Mouse (Mus musculus) thymus, adult 18-20 months (tissue): ENCODE data around the gene Cpa4.

ENCODE experiments used
- DNase-seq, 2 experiments: peaks; one replicate each; pipeline ENCODE4 v3.0.0; 2022; ENCODE audit warnings: mixed read lengths in 2 of 2

Gene Cpa4

DNA sequence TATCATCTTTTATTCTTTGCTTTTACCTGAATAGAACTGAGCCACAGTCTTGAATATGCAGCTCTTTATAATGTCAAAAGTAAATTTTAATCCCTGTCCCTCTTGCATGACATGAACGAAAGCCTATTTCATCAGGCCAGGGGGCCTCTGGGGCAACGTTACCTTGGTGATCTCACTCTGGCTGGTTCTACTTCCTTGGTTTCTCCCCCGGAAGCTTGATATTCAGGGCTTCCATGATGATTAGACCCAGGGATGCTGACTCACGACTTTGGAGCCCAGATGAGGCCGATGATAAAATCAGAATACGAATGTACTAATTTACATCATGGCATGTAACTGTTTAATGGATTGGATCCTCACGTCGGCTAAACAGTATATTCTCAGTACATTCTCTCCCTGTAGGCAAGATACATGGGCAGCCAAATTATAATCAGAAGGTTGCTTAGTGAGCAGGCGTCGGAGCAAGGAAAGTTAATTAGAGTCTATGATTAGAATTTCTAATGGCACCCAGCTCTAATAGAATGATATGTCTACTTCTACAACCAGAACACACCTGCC lies 24.3 kb downstream of the Cpa4 start:
- no peak for DNase-seq

DNA sequence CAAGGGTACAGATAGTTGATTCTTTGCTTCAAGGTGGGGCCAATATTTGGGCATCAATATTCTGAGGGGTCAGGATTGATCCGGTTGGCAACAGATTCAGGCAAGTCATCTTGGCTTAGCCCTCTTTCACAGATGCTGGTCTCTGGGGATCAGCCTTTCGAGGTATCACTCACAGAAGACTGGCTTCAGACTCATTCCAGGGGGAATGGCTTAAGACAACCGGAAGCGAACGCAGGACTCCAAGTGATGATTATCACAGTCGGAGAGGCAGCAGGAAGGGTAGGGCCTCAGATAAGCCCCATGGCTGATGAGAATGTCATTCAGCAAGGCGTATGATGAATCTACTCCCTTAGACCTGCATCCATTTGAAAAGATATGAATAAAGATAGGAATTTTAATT lies 26.2 kb downstream of the Cpa4 start:
- no peak for DNase-seq

GRCm38 (mm10) chr6:30596230-30596898 lies 28.2 kb downstream of the Cpa4 start:
- DNase-seq, result no peak

- no peak for DNase-seq
Measured at GRCm38 (mm10) chr6:30600033-30600432, 31.9 kb downstream of the Cpa4 start.

GRCm38 (mm10) chr6:30600995-30601394 lies 32.8 kb downstream of the Cpa4 start:
- no peak for DNase-seq

DNA sequence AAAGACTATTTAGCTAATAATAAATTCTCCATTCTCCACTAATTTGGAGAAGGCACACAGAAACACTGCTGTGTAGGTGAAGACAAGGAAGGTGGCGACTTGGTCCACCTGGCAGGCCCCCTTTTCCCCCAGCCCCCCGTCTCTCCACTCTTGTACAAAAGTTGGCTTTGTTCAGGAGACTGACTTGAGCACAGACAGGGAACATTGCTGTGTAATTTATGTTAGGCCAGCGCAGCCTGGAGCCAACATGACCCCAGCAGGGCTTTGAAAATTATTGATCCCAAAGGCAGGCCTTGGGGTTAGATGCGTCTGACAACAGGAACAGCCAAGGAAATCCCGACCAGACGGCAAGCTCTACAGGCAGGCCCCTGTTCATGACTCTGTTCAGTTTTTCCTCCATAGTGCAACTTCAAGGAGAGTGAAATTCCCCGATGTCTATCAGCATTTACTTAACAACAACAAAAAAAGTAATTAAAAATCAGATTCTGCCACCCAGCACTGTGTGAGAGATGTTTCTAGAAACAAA lies 36.2 kb downstream of the Cpa4 start:
- no peak for DNase-seq

DNA sequence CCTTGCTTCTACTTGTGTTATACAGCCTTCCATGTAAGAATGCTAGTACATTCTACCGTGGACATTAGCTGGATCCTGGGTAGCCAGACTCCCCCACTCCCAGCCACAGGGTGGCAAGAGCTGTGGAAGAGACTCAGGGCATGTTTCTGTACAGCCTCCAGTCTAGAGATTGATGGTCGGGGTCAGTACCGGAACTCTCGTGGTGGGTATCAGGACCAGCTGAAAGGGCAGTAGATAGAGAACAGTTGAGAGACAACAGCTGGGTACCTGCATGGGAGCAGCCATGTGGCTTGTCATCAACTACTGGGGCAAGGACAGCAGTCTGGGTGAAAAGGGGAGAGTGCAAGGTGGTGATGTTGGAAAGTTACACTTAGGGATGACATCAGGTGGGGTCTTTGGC lies 36.9 kb downstream of the Cpa4 start:
- no peak for DNase-seq

- no peak for DNase-seq
Measured at GRCm38 (mm10) chr6:30605672-30606071, 37.5 kb downstream of the Cpa4 start.

- no peak for DNase-seq
Measured at GRCm38 (mm10) chr6:30610710-30611109, 42.5 kb downstream of the Cpa4 start, which contains the start of gene Cpa5. Gene Cpa5 (plus strand): TSS chr6:30611010.

GRCm38 (mm10) chr6:30611212-30611611 lies 43.0 kb downstream of the Cpa4 start:
- no peak for DNase-seq

GRCm38 (mm10) chr6:30614251-30614650 lies 46.1 kb downstream of the Cpa4 start:
- no peak for DNase-seq

- no peak for DNase-seq
Measured at GRCm38 (mm10) chr6:30615741-30616140, 47.6 kb downstream of the Cpa4 start.

DNA sequence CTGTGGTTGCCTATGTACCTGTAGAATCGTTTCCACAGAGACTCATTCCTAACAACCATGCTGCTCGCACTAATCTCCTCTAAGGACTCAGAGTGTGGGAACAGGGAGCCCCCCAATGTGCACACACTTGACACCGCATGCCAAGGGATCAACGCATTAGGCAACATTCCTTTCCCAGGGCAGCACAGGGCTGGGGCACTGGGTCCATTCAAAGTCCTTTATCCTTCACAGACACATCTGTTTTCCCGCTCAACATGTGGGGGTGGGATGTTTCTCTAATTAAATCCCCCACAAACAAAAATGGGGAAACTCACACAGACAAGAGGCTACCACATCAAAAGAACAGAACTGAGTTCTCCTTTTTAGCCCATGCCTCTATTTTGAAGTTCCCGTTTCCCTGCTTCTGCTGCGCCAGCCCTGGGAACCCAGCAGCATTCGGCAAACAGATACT lies 48.3 kb downstream of the Cpa4 start:
- DNase-seq, result no peak

GRCm38 (mm10) chr6:30617020-30617958 lies 49.1 kb downstream of the Cpa4 start:
- DNase-seq, result no peak

DNA sequence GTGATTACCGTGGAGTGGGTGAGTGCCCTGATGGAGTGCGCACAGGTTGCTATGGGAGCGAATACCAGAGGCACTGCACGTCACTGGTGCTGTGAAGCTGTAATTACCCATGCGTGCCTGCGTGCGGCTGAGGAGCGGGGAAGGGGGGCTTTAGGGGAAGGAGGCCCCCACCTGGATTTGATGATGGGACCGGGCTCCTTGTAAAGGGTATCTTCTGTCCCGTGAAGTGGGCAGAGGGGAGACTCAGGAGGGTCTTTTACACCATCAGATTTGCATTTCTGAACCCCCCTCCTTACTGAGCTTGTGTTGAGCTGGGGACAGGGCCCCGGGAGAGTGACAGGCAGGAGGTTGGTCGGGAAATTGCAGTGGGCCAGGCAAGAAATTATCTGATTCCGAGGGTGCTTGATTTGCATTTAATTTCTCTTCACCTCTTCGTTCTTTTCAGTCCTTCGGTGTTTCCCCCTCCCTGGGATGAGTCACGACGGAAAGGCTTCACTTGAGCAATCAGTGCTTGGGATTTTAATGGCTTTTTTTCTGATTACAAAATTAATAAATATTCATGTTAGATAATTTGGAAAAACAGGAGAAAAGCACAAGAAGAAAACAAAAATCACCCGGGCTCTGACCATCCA lies 49.9 kb downstream of the Cpa4 start:
- no peak for DNase-seq

GRCm38 (mm10) chr6:30618735-30619134 lies 50.6 kb downstream of the Cpa4 start:
- no peak for DNase-seq

DNA sequence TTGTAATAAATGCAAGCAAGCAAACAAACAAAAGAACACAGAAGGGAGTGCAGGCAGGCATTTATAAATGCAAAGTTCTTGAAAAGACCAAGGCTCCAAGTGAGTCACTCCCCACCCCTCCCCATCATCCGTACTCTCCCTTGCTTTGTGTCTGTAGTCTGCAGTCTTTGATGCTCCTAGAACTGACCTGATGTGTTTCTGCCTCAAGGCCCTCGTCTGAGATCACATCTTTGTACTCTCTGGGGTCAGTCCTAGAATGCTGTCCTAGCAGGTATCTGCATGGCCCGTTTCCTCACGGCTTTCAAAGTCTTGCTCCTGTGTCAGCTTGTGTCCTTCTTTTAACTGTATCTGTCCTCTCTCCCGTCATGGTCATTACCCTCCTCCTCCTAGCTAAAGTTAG lies 51.4 kb downstream of the Cpa4 start:
- DNase-seq, result no peak

- no peak for DNase-seq
Measured at GRCm38 (mm10) chr6:30620591-30620990, 52.4 kb downstream of the Cpa4 start.

- no peak for DNase-seq
Measured at GRCm38 (mm10) chr6:30620994-30621393, 52.8 kb downstream of the Cpa4 start.

- DNase-seq, result no peak
Measured at GRCm38 (mm10) chr6:30621986-30622389, 53.8 kb downstream of the Cpa4 start.

GRCm38 (mm10) chr6:30624763-30625162 lies 56.6 kb downstream of the Cpa4 start:
- DNase-seq, result no peak

- no peak for DNase-seq
Measured at GRCm38 (mm10) chr6:30628152-30628551, 60.0 kb downstream of the Cpa4 start.

GRCm38 (mm10) chr6:30629989-30630388 lies 61.8 kb downstream of the Cpa4 start:
- no peak for DNase-seq
